Mouse (Mus musculus) E14TG2a.4 (cell line): ENCODE data around the gene Ptprh.

Experiments
- CTCF ChIP-seq: conservative IDR thresholded peaks from 2 replicates; pipeline ENCODE4 v1.5.1; 2014; ENCODE audit warnings: low read length
- NANOG ChIP-seq: IDR thresholded peaks from 2 replicates; pipeline ENCODE4 v1.6.1; 2014; ENCODE audit warnings: borderline replicate concordance, low read length, mixed read lengths

- TF ChIP-seq CTCF (no peak), NANOG (no peak)
These were observed 96.6 kb downstream of the Ptprh start for GRCm38 (mm10) chr7:4507220-4507619.
